In the genomic region with DNA sequence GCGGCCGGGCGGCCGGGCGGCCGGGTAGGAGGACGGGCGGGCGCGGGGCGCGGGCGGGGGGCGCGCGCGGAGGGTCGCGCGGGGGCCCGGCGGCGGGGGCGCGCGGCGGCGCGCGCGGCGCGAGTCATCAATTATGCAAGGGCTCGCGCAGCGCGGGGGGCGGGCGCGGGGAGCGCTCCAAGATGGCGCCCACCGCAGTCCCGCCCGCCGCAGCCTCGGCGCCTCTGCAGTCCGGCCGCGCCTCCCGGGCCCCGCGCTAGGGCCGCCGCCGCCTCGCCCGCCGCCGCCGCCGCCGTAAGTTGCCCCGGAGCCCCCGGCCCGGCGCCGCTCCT, we compare ENCODE assay signal across 8 mouse cellular contexts. TPM values are rescaled to one million over a fixed set of nuclear protein-coding genes. Genes with fewer than 3 reads are reported as not detected.
A peak's percentile ranks its signal among the peaks of the same experiment; 100 is the strongest.
DNase-seq lines count a peak whose midpoint lies in the region; ATAC-seq lines count a peak whose summit lies in the region.

No protein-coding gene starts in this region.

- peak; percentile 54 to 67 for DNase-seq in left cerebral cortex, adult 18-20 months (ENCODE audit: low spot score in 2 of 2)
- DNase-seq in left cerebral cortex, adult 11 months (ENCODE audit: low spot score) = no peak
- DNase-seq in layer of hippocampus, postnatal 14 days (ENCODE audit: low spot score in 2 of 2) = peak; percentile 57 to 60
- no peak for DNase-seq in urinary bladder, postnatal 4 days (ENCODE audit: low spot score in 2 of 2)
- DNase-seq in gastrocnemius, adult 18-20 months (ENCODE audit: low spot score) = no peak

- H3K9me3 ChIP-seq in forebrain, embryonic 12.5 days = 0 out of 2 replicates have a peak, but pooled peaks cover 2% of the 10 kb centered on the region
- H3K9me3 ChIP-seq in midbrain, embryonic 15.5 days = 0 out of 2 replicates have a peak, but pooled peaks cover 3% of the 10 kb centered on the region

- ATAC-seq in forebrain, embryonic 12.5 days (ENCODE audit: low FRiP score) = peak; percentile 77
- peak; percentile 71 for ATAC-seq in midbrain, embryonic 15.5 days (replicated peaks)

- no CpG with 5 or more reads among the region's 69 CpGs for WGBS in forebrain, embryonic 12.5 days
- no CpG with 5 or more reads among the region's 69 CpGs for WGBS in midbrain, embryonic 15.5 days

- peak overlapping the region; percentile 94 for H3K9ac ChIP-seq in forebrain, embryonic 12.5 days
- H3K9ac ChIP-seq in midbrain, embryonic 15.5 days = peak overlapping the region; percentile 73

- peak overlapping the region; percentile 30; the same call in 1 of the 2 replicates for H3K4me3 ChIP-seq in brown adipose tissue, adult 24 weeks (ENCODE audit: insufficient read depth, low read depth, low read length)
- H3K4me3 ChIP-seq in forebrain, embryonic 12.5 days (replicated peaks) = peak overlapping the region; percentile 95
- peak overlapping the region; percentile 93 for H3K4me3 ChIP-seq in midbrain, embryonic 15.5 days

- H3K4me1 ChIP-seq in brown adipose tissue, adult 24 weeks (ENCODE audit: control insufficient read depth, insufficient read depth, insufficient read length, low read length) = no peaks in the 10 kb centered on the region; the same call in 1 of the 2 replicates
- H3K4me1 ChIP-seq in forebrain, embryonic 12.5 days = peaks cover 28% of the 10 kb centered on the region
- H3K4me1 ChIP-seq in midbrain, embryonic 15.5 days = peaks cover 42% of the 10 kb centered on the region

- no peaks in the 10 kb centered on the region for H3K36me3 ChIP-seq in forebrain, embryonic 12.5 days (replicated peaks)
- no peaks in the 10 kb centered on the region for H3K36me3 ChIP-seq in midbrain, embryonic 15.5 days (replicated peaks)

- H3K27me3 ChIP-seq in forebrain, embryonic 12.5 days = peaks cover 44% of the 10 kb centered on the region
- H3K27me3 ChIP-seq in midbrain, embryonic 15.5 days (replicated peaks) = 0 out of 2 replicates have a peak, but pooled peaks cover 3% of the 10 kb centered on the region

- no peak overlapping the region for H3K27ac ChIP-seq in brown adipose tissue, adult 24 weeks (replicated peaks; ENCODE audit: low read depth, low read length)
- peak overlapping the region; percentile 86 for H3K27ac ChIP-seq in forebrain, embryonic 12.5 days
- H3K27ac ChIP-seq in midbrain, embryonic 15.5 days = peak overlapping the region; percentile 82

- H3K4me2 ChIP-seq in forebrain, embryonic 12.5 days = peak overlapping the region; percentile 90
- peak overlapping the region; percentile 86 for H3K4me2 ChIP-seq in midbrain, embryonic 15.5 days

RNA-seq across cellular contexts. Expression of gene Scn8a, which starts 1.1 kb away (rescaled TPM):
- 100 to 1,000 TPM; 197 to 226 TPM for total RNA-seq in left cerebral cortex, adult 18-20 months (2021)
- polyA plus RNA-seq in brown adipose tissue, adult 24 weeks (2012; ENCODE audit: insufficient read depth, insufficient read length, missing spikeins) = 1.3 TPM in 1 of 2 replicates, not detected in the other
- 19.3 and 20.7 TPM in 2 replicates for polyA plus RNA-seq in forebrain, embryonic 12.5 days (2016; fragmentation: Nextera tagmentation; extraction: Ambion mirVana)
- total RNA-seq in layer of hippocampus, postnatal 14 days (2021) = 100 to 1,000 TPM; 208 to 232 TPM
- 20.0 and 22.7 TPM in 2 replicates for polyA plus RNA-seq in midbrain, embryonic 15.5 days (2015; fragmentation: Nextera tagmentation; extraction: Ambion mirVana)
- under 1 TPM; 0.07 to 0.37 TPM for total RNA-seq in gastrocnemius, adult 18-20 months (2021)

Comparison
In these comparisons a context has a peak if more than half of its experiments do, and no peak if none do; other contexts are left out.
1. DNase-seq: peak in left cerebral cortex, adult 18-20 months (2 of 2) and layer of hippocampus, postnatal 14 days (2 of 2); none in left cerebral cortex, adult 11 months (single experiment), urinary bladder, postnatal 4 days (0 of 2) and gastrocnemius, adult 18-20 months (single experiment).
2. H3K4me3 ChIP-seq: peak in every context shown above with its lines; median percentile 95 in forebrain, embryonic 12.5 days; 93 in midbrain, embryonic 15.5 days; 30 in brown adipose tissue, adult 24 weeks.
3. RNA of gene Scn8a, which starts 1.1 kb away (total RNA-seq): 208 to 232 TPM in layer of hippocampus, postnatal 14 days and 197 to 226 TPM in left cerebral cortex, adult 18-20 months; 0.07 to 0.37 TPM in gastrocnemius, adult 18-20 months; every median in the first group is over 100 times any median in the second.